Mouse (Mus musculus): ENCODE results near the gene H2-T23.
"Not testable (repeated sequence)": the region's sequence is repeated elsewhere in the genome, so short reads cannot be mapped to it uniquely, and the experiment has no call there.

H2-T23 gene

DNA sequence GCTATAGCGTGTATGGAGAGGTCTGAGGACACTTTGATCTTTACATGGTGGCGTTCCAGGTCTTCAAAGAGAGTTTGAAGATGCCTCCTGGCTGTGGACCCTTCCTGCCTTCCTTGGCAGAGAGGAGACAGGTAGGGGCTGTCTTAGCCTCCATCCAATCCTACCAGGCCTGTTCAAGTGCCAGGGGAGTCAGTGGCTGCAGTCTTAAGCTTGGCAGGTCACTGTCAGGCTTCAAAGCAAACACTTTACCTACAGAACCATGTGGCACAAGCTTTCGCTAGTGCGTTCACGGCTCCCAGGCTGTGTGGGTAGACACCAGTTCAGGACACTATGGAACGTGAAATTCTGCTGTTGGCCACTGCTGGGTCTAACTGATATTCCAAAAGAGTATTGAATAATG, 9.7 kb downstream of the H2-T23 start:
- DNase-seq, result no peak

DNA sequence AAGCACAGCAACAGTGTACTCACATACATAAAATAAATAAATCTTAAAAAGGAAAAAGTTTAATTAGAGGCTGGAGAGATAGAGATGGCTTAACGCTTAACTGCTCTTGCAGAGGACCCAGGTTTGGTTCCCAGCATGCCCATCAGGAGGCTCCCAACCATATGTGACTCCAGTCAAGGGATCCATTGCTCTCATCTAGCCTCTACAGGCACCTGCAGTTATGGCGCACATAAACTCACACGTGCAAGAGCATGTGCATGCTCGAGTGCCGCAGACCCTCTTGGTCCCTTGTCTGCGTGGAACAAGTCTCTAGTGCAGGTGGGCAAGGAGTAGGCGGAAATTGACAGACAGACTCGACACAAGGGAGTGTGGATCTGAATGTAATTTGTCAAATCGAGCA, 10.6 kb downstream of the H2-T23 start:
- DNase-seq, result no peak

- DNase-seq, result no peak
Observed at GRCm38 (mm10) chr17:36021309-36021708, 11.3 kb downstream of the H2-T23 start.

DNA sequence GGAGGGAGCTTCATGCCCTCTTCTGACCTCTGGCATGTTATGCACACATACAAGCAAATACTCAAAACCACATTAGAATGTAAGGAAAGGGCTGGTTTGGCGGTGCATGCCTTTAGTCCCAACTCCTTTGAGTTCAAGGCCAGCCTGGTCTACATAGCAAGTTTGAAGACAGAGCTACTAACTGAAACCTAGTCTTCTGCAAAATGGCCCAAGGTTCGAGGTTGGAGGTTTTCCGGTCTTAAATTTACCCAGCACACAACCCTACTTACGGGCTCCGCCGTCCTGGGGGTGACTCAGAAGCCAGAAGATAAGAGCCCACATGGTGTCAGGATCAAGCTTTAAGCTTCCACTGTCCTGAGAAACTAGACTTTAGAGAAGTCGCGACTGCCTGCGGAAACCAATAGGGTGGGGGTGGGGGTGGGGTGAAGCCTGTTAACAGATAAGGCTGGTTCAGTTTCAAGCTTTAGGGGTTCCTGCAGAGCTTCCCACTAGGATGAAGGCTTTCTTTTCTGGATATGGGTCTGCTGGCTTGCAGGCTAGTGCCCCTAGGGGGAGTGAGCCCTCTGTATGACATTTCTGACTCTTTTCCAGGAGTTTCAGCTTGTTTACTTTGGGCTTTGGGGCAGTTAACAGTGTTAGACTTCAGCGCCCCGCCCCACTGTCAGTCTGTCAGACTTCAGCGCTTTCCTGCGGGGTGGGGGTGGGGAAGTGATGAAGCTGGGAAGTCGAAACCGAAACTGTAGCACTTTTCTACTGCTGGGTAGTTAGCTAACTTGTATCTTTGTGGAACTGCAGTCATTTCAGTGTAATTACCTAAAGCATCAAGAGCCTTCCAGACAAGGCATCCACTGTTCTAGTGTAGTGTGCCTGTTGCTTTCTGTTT, 12.2 kb downstream of the H2-T23 start, which contains the start of gene H2-T24:
TSS of gene H2-T24 (minus strand) at position 370 of the 883 bp plus-strand sequence.
- DNase-seq, result peak; percentile 77 to 87

GRCm38 (mm10) chr17:36019519-36019918, 13.1 kb downstream of the H2-T23 start:
- DNase-seq, result no peak

DNA sequence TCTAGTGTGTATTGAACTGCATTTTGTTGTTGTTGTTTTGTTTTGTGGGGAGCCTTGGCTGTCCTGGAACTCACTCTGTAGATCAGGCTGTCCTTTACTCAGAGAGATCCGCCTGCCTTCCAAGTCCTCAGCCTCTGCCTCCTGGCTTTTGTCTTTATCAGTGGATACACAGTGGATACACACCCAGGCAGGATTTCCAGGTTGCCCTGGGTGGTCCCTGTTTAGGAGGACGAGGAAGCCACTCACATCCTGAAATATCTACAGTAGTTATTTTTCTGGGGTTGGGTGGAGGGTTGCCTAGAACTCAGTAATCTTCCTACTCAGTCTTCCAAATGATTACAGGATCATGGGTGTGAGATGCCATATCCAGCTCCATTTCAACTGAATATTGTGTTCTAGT, 13.7 kb downstream of the H2-T23 start:
- no peak for DNase-seq

DNA sequence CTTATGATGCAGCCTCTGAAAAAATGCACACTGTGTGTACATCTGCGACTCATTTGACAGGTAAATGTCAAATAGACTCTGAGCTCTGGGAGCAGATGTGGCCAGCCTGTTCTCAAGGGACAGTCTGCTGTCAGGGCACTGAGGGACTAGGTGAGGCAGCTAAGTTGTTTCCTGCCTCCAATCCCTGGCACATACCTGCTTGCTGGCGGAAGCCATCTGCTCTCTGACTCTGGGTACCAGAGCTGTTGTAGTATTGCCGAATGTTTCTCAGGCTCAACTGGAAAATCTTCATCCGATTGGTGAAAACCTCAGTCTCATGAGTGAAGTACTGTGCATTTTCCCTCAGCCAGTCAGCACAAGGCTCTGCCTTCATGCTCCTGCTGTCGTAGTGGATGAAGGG, 15.6 kb downstream of the H2-T23 start:
- DNase-seq, result no peak

DNA sequence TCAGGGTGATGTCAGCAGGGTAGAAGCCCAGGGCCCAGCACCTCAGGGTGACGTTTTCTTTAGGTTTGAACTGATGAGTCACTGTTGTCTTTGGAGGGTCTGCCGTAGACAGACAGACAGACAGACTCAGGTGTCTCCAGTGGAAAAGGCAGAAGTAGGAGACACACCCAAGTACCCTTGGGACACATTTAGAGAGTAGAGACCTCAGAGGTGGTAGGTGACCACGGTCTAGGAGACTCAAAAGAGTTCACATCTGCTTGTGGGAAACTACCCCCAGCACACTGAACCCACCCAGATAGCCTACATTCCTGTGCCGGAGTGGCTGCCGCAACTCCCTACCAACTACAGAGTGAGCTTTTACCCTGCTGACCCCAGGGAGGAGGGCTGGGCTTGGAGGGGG, 17.7 kb downstream of the H2-T23 start:
- DNase-seq, result no peak

DNA sequence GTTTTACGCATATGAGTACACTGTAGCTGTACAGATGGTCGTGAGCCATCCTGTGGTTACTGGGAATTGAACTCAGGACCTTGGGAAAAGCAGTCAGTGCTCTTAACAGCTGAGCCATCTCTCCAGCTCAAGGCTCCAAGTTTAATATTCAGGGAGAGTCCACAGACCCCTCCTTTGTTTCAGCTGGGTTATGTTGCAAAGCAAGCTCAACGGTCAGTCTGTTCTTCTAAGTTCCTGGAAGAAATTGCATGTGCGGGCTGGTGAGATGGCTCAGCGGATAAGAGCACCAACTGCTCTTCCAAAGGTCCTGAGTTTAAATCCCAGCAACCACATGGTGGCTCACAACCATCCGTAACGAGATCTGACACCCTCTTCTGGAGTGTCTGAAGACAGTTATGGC, 28.2 kb downstream of the H2-T23 start:
- not testable (repeated sequence) for DNase-seq

DNA sequence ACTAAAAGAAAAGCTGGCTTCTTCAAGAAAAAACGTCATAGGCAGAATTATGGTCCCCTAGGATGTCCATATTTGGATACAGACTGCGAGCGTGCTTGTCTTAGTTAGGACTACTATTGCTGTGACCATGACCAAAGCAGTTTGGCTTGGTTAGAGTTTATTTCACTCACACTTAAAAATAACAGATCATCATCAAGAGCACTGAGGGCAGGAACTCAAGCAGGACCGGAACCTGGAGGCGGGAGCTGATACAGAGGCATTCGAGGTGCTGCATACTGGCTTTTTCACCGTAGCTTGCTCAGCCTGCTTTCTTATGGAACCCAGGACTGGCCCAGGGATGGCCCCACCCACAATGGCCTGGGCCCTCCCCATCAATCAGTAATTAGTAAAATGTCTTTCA, 29.3 kb downstream of the H2-T23 start:
- DNase-seq, result no peak

DNA sequence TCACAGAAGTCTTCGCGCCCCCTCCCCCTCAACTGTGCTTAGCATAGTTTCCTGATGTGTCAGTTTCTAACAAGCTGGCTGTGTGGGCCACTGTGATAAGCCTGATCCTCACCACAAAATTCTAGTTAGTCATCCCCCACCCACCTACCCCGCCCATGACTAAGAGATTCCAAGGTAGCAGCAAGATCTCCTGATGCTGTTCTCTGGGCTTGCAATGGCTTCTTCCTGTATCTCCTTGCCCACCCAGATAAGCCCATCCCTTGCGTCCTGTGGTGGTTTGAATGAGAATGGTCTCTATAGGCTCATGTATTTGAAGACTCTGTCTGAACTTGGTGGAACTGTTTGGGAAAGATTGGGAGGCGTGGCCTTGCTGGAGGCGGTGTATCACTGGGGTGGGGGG, 30.7 kb downstream of the H2-T23 start:
- DNase-seq, result no peak

DNA sequence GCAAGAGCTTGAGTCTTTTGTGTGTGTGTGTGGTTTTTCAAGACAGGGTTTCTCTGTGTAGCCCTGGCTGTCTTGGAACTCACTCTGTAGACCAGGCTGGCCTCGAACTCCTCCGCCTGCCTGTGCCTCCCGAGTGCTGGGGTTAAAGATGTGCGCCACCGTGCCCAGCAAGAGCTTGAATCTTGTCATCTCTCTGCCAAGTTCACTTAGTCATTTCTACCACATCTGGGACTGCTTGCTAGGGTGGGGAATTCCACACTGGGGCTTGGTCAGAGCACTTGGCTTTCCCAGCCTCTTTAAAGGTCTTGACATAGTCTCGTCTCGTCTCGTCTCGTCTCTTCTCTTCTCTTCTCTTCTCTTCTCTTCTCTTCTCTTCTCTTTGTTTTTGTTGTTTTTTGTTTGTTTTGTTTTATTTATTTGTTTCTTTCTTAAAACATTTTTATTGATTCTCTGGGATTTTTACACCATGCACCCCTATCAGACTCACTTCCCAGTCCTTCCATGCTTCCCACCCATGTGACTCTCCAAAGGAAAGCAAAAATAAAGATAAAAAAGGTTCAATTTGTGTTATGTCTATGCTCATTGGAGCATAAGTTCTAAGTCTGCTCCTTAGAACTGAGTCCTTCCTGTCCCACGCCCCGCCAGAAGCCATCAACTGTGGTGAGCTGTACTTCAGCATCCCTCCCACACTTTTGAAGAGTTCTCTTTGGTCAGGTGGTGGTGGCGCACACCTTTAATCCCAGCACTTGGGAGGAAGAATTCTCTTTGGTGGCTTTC, 31.3 kb downstream of the H2-T23 start:
- DNase-seq, result no peak

- no peak for DNase-seq
Observed at GRCm38 (mm10) chr17:36000349-36000748, 32.3 kb downstream of the H2-T23 start.

GRCm38 (mm10) chr17:35999356-35999755, 33.3 kb downstream of the H2-T23 start:
- no peak for DNase-seq

- DNase-seq, result no peak
Observed at GRCm38 (mm10) chr17:35998545-35999305, 33.9 kb downstream of the H2-T23 start.

DNA sequence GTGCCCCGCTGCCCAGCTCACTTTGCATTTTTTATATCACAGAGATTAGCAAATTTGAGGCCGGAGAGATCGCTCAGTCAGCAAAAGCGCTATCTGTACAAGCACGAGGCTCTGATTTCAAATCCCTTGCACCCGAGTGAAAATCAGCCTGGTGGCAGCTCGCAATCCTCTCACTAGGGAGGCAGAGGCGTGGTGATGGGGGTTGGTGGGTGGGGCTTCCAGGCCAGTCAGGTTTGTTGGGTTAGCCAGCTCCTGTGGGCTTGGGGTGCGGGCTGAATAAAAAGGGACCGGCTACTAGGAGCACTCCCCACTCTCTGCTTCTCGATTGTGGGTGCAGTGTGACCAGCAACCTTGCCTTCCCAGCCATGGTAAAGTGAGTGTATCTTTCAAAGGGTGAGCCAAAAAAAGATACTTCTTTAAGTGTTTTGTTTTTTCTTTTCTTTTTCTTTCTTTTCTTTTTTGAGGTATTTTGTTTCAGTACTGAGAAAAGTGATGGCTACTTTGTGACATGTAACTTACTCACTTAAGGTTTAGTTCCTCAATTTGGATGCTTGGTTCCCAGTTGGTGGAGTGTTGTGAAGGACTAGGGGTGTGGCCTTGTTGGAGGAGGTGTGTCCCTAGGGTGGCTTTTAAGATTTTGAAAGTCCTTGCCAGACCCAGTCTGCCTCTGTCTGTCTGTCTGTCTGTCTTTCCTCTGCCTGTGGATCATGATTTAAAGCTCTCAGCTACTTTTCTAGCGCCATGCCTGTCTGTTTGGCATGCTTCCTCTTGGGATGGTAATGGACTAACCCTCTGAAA, 34.7 kb downstream of the H2-T23 start:
- DNase-seq, result peak in 1 of 2 experiments; percentile 29

GRCm38 (mm10) chr17:35996949-35997348, 35.7 kb downstream of the H2-T23 start:
- peak; percentile 96 for DNase-seq

DNA sequence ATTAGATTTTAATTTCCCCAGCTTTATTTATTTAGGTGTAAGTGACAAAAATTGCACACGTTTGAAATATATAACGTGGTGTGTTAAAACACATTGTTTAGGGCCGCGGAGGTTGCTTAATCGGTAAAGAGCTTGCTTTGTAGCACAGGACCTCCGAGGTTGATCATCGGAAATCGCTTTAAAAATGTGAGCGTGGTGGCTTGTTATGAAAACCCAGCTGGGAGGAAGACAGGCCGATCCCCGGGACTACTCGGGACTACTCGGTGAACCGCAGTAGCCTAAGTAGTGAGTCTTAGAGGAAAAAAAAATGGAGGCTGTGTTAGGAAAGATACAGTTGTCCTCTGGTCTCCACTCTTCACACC, 37.8 kb downstream of the H2-T23 start:
- DNase-seq, result no peak

GRCm38 (mm10) chr17:35994175-35994878, 38.3 kb downstream of the H2-T23 start:
- peak; percentile 80 to 86 for DNase-seq

DNA sequence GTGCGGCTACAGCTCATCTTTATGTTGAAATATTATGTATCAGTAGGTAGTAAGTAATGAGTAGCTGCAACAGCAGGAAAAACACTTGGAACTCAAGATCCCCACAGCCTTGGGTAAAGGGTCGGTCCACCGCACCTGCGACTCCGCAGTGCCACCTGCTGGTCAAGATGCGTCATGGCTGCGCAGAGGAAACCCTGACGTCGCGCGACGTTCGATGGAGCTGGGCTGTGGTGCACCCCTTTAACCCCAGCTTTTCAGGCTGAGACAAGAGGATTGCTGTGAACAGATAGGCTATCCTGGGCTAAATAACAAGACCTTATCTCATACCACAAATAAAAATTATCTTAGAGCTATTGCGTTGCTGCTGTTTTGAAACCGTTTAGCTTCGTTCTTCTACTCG, 39.0 kb downstream of the H2-T23 start:
- peak; percentile 84 to 86 for DNase-seq

DNA sequence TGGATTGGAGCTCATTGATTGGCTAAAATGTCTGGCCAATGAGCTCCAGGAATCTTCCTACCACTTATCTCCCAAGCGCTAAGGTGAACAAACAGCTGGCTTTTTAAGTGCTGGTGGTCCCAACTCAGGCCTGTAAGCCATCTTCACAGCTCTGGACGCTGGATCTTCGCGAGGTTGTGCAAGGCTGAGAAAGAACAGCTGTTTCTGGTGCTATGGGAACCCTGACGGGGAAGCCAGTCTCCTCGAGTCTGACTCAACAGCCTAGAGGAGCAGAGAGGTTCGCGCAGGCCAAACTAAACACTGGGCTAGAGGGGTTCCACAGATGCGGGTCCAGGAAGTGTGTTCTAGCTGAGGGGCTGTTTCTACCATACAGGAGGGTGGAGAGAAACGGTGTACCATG, 40.9 kb downstream of the H2-T23 start:
- peak; percentile 39 to 50 for DNase-seq

DNA sequence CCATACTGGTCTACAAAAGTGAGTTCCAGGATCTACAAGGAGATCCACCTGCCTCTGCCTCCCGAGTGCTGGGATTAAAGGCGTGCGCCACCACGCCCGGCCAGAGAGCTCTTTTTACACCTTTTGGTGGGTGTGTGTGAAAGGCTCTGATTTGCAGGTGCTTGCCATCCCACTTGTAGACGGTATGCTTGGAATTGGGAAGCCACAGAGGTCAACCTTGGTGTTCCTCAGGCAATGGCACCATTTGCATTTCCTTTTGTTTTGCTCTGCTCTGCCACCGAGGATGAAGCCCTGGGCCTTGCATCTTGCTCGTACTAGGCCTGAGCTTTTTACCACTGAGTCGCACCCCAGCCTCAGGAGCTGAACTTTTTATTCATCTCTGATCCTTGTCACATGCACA, 50.9 kb downstream of the H2-T23 start:
- DNase-seq, result no peak

All from kidney, postnatal 4 days (tissue).